Mouse (Mus musculus) brown adipose tissue, adult 24 weeks (tissue): ENCODE data around the gene Kcnh2. TPM values are rescaled to one million over a fixed set of nuclear protein-coding genes. Genes with fewer than 3 reads are reported as not detected.

Source experiments
- H3K27ac ChIP-seq: fragments of 200-500 bp; replicated peaks from 2 replicates; pipeline ENCODE4 v1.5.1; 2012; ENCODE audit warnings: low read depth, mild to moderate bottlenecking, low read length
- H3K4me1 ChIP-seq: fragments of 200-500 bp; 2 replicates; pipeline ENCODE4 v1.6.1; 2012; ENCODE audit warnings: low read length, mixed read lengths; ENCODE audit not compliant: control insufficient read depth, insufficient read depth, insufficient read length
- H3K4me3 ChIP-seq: fragments of 200-500 bp; 2 replicates; pipeline ENCODE4 v1.5.1; 2012; ENCODE audit warnings: low read depth, mild to moderate bottlenecking, low read length, moderate library complexity; ENCODE audit not compliant: insufficient read depth
- polyA plus RNA-seq: library from polyadenylated mRNA; stranded (reverse); fragments of >200 nt; gene quantifications from 2 replicates; pipeline ENCODE4 v1.2.4, GENCODE M21; 2012; ENCODE audit not compliant: missing spikeins, insufficient read depth, insufficient read length

The Kcnh2 gene
- polyA plus RNA-seq, 1 experiment, result 1.4 TPM

DNA sequence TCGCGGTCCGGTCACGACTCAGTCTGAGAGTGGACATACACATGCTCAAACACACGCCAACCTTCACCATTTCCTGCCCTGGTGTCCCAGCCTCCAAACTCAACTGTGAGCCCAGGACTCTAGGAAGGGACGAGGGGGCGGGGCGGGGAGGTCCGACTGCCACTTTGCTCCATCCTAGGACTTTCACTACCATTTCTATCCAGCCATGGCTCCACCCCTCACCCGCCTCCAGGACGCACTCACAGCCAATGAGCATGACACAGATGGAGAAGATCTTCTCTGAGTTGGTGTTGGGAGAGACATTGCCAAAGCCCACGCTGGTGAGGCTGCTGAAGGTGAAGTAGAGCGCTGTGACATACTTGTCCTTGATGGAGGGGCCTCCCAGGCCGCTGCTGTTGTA, 26.2 kb downstream of the Kcnh2 start:
- H3K4me3 ChIP-seq, result no peak overlapping the region
- 0 out of 2 replicates have a peak, but pooled peaks cover 3% of the 10 kb centered on the region for H3K4me1 ChIP-seq
- no peak overlapping the region for H3K27ac ChIP-seq

- Histone ChIP-seq H3K27ac (no peak overlapping the region), H3K4me3 (no peak overlapping the region), H3K4me1 (0 out of 2 replicates have a peak, but pooled peaks cover 3% of the 10 kb centered on the region)
Observed at GRCm38 (mm10) chr5:24321711-24322682, 29.4 kb downstream of the Kcnh2 start.

DNA sequence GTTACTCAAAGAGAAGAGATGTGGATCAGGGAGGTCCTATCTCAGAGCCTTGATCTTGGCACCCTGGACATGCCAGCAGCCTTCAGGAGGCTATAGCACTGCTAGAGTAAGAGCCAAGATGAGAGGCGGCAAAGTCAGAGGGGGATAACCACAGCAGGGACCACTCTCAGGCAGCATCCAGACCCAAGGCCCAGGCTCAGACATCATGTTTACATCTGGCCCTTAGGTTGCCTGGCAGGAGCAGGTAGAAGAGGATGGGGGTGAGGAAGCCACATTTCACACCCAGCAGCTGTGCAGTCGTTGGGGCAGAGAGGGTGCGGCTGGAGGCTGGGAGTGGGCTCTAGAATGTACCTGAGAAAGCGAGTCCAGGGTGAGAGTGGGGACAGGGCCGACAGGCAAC, 30.5 kb downstream of the Kcnh2 start:
- no peak overlapping the region for H3K4me3 ChIP-seq
- no peak overlapping the region for H3K27ac ChIP-seq
- H3K4me1 ChIP-seq, result 0 out of 2 replicates have a peak, but pooled peaks cover 3% of the 10 kb centered on the region

- H3K4me1 ChIP-seq, result 0 out of 2 replicates have a peak, but pooled peaks cover 3% of the 10 kb centered on the region
- H3K4me3 ChIP-seq, result 0 out of 2 replicates have a peak overlapping the region, but pooled peaks have one; percentile 18
- H3K27ac ChIP-seq, result no peak overlapping the region
Observed at GRCm38 (mm10) chr5:24320467-24320813, 31.0 kb downstream of the Kcnh2 start.

- Histone ChIP-seq H3K4me1 (0 out of 2 replicates have a peak, but pooled peaks cover 3% of the 10 kb centered on the region), H3K4me3 (peak overlapping the region; percentile 18; the same call in 1 of the 2 replicates), H3K27ac (no peak overlapping the region)
Observed at GRCm38 (mm10) chr5:24319776-24320466, 31.5 kb downstream of the Kcnh2 start.

DNA sequence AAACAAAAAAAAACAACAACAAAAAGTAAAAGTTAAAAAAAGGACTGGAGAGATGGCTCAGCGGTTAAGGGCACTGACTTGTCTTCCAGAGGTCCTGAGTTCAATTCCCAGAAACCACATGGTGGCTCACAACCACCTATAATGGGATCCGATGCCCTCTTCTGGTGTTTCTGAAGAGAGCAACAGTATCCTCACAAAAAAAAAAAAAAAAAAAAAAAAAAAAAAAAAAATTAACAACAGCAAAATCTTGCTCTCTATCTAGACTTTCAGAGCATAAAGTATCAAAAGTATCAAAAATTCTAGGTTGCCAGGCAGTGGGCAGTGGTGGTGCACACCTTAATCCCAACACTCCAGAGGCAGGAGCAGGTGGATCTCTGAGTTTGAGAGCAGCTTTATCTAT, 42.2 kb downstream of the Kcnh2 start:
- Histone ChIP-seq H3K4me3 (no peak overlapping the region), H3K4me1 (no peaks in the 10 kb centered on the region), H3K27ac (no peak overlapping the region)

DNA sequence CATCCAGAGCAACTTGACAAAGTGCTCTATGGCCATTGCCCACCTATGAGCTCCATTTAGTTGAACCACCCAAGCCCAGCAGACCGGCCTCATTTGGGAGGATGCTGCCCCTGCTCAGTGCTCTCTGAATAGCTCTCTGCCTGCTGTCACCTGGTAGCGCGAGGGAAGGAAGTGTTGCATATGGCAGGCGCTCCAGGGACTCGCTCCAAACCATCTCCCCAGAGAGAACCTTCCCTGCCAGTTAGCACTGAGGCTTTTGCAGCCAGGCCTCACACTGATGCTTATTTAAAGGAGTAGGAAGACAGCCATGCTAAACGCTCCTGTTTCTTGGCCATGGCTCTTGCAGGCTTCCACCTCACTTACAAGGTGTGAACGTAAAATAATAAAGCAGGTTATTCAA, 42.8 kb downstream of the Kcnh2 start:
- Histone ChIP-seq H3K27ac (no peak overlapping the region), H3K4me3 (no peak overlapping the region), H3K4me1 (no peaks in the 10 kb centered on the region)

- no peak overlapping the region for H3K4me3 ChIP-seq
- H3K27ac ChIP-seq, result no peak overlapping the region
- no peaks in the 10 kb centered on the region for H3K4me1 ChIP-seq
Observed at GRCm38 (mm10) chr5:24307118-24307777, 44.2 kb downstream of the Kcnh2 start.

DNA sequence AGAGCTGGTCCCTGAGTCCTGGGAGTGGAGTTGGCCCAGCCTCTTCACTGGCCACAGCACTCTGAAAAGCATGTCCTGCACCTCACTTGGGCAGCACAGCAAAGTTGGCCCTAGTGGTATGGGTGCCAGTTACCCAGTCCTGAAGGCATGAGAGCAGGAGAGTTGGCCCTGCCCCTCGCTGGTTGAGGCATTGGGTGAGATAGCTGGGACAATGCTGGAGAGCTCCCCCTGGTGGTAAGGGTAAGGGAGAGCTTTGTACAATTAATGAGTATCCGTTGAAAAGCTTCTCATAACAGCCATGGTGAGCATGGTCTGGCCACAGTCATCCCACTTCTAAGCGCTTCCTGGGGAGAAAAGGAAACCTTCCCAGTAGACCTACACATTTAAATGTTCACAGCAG, 48.2 kb downstream of the Kcnh2 start:
- Histone ChIP-seq H3K27ac (no peak overlapping the region), H3K4me1 (no peaks in the 10 kb centered on the region), H3K4me3 (no peak overlapping the region)

DNA sequence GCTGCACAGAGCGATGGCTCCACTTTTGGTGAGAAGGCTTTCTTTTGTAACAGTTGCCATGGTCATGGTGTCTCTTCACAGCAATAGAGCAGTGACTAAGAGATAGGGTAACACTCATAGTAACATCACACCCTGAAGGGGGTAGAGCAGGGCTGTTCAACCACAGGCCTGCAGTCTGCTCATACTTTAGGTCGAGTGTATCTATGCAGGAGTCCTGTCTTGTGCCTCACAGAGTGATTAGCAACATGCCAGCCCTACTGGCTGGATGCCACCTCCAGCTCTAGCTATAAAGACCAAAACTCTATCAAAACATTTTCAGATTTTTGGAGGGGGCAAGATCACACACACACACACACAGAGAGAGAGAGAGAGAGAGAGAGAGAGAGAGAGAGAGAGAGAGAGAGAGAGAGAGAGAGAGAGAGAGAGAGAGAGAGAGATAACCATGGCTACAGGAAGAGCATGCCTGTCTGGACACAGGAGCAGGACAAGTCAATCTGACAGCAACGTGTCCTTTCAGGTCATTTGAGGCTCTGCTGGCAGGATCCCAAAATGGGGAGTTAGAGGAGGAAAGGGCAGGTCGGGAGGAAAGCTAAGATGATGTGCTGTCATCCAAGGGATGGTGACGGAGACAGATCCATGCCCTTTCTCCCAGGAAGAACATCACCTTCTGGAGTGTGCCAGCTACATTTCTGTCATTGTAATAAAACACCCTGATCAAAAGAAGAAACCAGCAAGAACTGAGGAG, 51.4 kb downstream of the Kcnh2 start:
- no peak overlapping the region for H3K4me3 ChIP-seq
- H3K4me1 ChIP-seq, result no peaks in the 10 kb centered on the region
- H3K27ac ChIP-seq, result no peak overlapping the region

DNA sequence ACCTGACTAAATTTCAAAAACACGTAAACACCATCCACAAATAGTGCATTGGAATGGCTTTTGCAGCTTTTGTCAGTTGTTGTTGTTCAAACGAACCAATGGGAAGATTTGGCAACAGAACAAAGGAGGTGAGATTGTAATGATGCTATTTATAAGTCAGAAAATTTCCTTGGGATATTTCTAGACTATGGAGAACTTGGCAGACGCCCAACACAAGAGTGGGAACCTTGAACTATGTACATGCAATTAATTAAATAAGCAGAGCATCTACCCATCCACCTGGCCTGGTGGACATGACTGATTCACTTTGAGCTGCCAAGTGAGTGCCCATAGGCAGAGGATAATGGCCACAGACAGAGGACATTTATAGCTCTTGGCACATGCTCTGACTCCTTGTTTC, 59.5 kb downstream of the Kcnh2 start:
- Histone ChIP-seq H3K27ac (peak overlapping the region; percentile 31; the same call in 1 of the 2 replicates), H3K4me1 (peaks cover 15% of the 10 kb centered on the region; the same call in 1 of the 2 replicates), H3K4me3 (no peak overlapping the region)

DNA sequence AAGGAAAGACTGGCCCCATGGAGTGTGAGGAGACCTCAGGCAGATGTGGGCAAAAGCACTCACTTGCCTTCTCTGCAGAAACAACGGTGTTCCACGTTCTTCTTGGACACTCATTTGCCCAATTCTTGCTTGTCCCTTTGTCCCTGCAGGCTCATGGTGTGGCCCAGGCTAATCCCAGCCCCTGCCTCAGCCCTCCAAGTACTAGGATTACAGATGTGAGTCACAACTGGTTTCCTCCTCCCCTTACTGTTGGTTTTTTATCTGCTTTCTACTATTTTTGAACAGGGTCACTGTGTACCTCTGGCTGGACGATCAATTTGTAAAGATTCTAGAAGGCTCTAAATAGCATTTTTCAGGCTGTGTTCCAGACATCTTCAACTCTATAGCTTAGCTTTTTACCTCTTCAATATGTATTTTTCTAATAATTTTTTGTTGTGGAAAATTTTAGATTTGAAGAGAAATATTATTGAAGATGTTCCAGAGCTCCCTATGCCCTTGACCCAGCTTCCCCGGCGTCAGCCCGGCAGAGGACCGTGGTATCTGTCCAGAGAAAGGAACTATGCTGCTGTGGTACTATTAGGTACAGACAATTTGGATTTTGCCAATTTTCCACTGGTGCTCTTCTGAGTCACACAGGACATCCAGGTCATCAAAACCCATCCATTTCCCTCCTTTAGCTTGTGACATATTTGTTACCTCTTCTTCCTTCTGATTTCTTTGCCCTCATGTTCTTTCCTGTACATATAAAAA, 65.0 kb downstream of the Kcnh2 start:
- no peak overlapping the region for H3K4me3 ChIP-seq
- peaks cover 6% of the 10 kb centered on the region; the same call in 1 of the 2 replicates for H3K4me1 ChIP-seq
- no peak overlapping the region for H3K27ac ChIP-seq

DNA sequence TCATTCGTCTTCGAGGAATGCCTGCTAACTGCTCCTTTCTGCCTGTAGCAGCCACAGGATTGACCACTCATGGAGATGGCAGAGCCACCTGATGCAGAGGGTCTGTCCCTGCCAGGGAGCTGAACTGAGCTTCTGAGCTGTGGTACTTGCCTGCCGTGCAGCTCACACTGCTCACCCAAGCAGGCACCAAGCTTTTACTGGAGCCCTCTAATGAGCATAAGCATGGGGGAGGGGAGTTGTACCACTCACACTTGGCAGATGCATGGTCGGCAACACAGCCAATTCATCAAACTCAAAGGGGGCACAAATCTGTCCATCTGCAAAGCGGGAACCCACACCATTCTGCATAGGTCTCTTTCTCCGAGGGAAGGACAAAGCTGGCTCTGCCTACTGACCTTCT, 67.3 kb downstream of the Kcnh2 start:
- H3K4me3 ChIP-seq, result no peak overlapping the region
- H3K27ac ChIP-seq, result no peak overlapping the region
- H3K4me1 ChIP-seq, result peaks cover 3% of the 10 kb centered on the region; the same call in 1 of the 2 replicates

- Histone ChIP-seq H3K4me3 (no peak overlapping the region), H3K4me1 (no peaks in the 10 kb centered on the region), H3K27ac (no peak overlapping the region)
Observed at GRCm38 (mm10) chr5:24283181-24283580, 68.2 kb downstream of the Kcnh2 start.
